Mouse (Mus musculus) olfactory bulb, adult 2 months (tissue): Measurements from ENCODE around the gene Prl2a1.
"Not testable (repeated sequence)": the region's sequence is repeated elsewhere in the genome, so short reads cannot be mapped to it uniquely, and the experiment has no call there.

Experiments used
- CTCF ChIP-seq: fragments of 200-500 bp; IDR thresholded peaks from 2 replicates; pipeline ENCODE4 v1.5.1; 2012; ENCODE audit warnings: low read depth, mild to moderate bottlenecking, low read length, moderate library complexity; ENCODE audit not compliant: insufficient read depth
- POLR2A ChIP-seq: fragments of 200-500 bp; IDR thresholded peaks from 2 replicates; pipeline ENCODE4 v1.6.1; 2012; ENCODE audit warnings: mild to moderate bottlenecking, low read depth, low read length, moderate library complexity; ENCODE audit not compliant: insufficient read depth

DNA sequence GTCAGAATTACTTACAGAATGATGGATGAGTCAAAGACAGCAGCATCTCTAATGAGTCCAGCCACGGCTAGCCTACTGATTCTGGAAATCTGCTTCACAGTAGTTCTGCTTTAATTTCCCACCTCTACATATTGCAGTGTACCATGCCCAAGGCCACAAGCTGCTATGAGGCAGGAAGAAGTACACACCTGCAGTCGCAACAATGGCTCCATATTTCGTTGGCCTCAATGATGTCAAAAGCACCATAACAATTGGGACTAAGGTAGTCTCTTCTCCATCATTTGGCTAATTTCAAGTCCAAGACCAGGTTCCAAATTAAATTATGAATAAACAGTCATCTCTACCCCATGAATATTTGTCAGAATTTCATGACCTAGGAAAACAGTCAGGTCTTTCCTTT is 20.8 kb upstream of the Prl2a1 start, which contains the start of gene Prl7c1:
- not testable (repeated sequence) for TF ChIP-seq CTCF, POLR2A
